Mouse (Mus musculus) effector memory CD4-positive, alpha-beta T cell, adult 7 months (primary cell): ENCODE measurements around the gene Foxl1. TPM values are rescaled to one million over a fixed set of nuclear protein-coding genes. Genes with fewer than 3 reads are reported as not detected.

Experiments used
- polyA plus RNA-seq: library from polyadenylated mRNA; unstranded; fragments of 100-300 nt; shearing (Covaris generic); gene quantifications from one replicate; pipeline ENCODE4 v1.2.1, GENCODE M21; 2017

Gene Foxl1
- polyA plus RNA-seq: 0.13 TPM

GRCm38 (mm10) chr8:121127756-121128375 is at the start of gene Foxl1:
Gene Foxl1, plus strand, starts transcription at chr8:121127940.

GRCm38 (mm10) chr8:121084210-121084951 is 43.4 kb upstream of the Foxl1 start, which contains the start of gene Foxf1:
Gene Foxf1, plus strand, starts transcription at chr8:121084386.

GRCm38 (mm10) chr8:121107668-121108656 is 19.8 kb upstream of the Foxl1 start, which contains the start of gene Mthfsd:
Gene Mthfsd, minus strand, starts transcription at chr8:121108392.

GRCm38 (mm10) chr8:121115948-121116347 is 11.8 kb upstream of the Foxl1 start, which contains the start of gene Foxc2:
Gene Foxc2, plus strand, starts transcription at chr8:121116171.

Other genes starting within 250 kb of the Foxl1 start
- gene Foxf1, start 43.6 kb upstream of the Foxl1 start, polyA plus RNA-seq: not detected
- gene Mthfsd, start 19.5 kb upstream of the Foxl1 start, polyA plus RNA-seq: 11.9 TPM
- not detected for gene Foxc2, start 11.8 kb upstream of the Foxl1 start, polyA plus RNA-seq